Mouse (Mus musculus) liver, postnatal 0 days (tissue): Measurements from ENCODE around the gene Nprl3.

Source experiments
- CTCF ChIP-seq: sonication (generic); IDR thresholded peaks from 2 replicates; pipeline ENCODE4 v1.5.1; 2016; ENCODE audit warnings: antibody characterized with exemption, low read depth
- EP300 ChIP-seq: IDR thresholded peaks from 2 replicates; pipeline ENCODE4 v1.6.1; 2016; ENCODE audit warnings: antibody characterized with exemption, low read depth, mild to moderate bottlenecking

GRCm38 (mm10) chr11:32198256-32198955 lies 69.1 kb downstream of the Nprl3 start:
- TF ChIP-seq CTCF (no peak), EP300 (no peak)
